ENCODE assay signal across 9 mouse cellular contexts in the genomic region with DNA sequence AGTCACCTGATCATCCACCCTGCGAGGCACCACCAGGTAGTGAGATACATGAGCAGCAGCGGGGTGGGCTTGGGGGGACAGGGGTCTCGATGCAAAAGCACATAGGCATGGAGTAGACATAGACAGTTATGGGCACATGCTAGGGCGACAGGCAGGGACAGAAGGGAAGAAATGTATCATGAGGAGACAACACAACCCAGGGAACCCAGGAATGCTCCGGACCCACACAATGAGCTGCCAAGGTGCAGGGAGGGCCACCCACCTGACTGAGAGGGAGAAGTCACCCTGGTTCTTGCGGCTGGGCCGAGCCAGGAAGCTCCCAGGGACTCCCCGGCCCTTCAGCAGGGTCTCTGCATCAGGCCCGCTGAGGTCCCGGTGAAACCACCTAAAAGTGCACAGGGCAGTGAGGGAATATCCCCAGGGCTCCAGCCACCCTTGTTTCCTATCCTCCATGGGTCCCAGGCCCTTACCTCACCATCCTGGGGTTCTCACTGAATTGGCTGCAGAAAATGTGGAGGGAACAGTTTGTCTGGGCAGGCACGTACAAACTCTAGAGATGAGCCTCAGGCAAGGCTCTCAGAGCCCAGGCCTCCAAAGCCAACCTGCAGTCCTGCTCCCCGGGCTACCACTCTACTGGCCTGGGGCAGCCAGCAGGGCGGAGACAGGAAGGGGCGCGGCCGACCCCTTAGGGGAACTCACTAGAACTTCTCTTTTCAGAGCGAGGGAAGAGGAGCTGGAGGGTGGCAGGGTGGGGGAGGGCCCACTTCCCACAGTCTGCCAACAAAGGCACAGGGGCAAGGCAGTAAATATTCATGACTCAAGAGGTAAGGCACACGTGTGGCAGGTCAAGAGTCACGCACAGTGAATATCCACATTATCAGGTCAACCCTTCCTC. TPM values are rescaled to one million over a fixed set of nuclear protein-coding genes. Genes with fewer than 3 reads are reported as not detected.
DNase-seq lines count a peak whose midpoint lies in the region; ATAC-seq and TF ChIP-seq lines count a peak whose summit lies in the region.
"Had no signal": no experiment of that assay in that cellular context is flagged by ENCODE, and none has a peak within 500 bp of the region (broad histone marks: within the 10 kb centered on the region; RNA-seq: fewer than 3 reads in every experiment).

No protein-coding gene starts in this region.

- H3K4me1 ChIP-seq in kidney, postnatal 0 days (replicated peaks; ENCODE audit: insufficient read depth, low read length) = 0 out of 2 replicates have a peak, but pooled peaks cover 3% of the 10 kb centered on the region
- H3K4me1 ChIP-seq in intestine, embryonic 16.5 days (ENCODE audit: control insufficient read depth, insufficient read depth, low read length) = peaks cover 11% of the 10 kb centered on the region

- DNase-seq in kidney, postnatal 0 days (ENCODE audit: low spot score) = peak; percentile 51
- no peak for DNase-seq in kidney, postnatal 25 days
- no peak for DNase-seq in right cerebral cortex, postnatal 36 days (ENCODE audit: low spot score in 2 of 2)
- no peak for DNase-seq in retina, postnatal 1 day
- DNase-seq in adrenal gland, adult 2 months = no peak

- ATAC-seq in kidney, postnatal 0 days (replicated peaks; ENCODE audit: low FRiP score, low read depth) = peak; percentile 44
- peak; percentile 80 for ATAC-seq in activated CD4-positive, CD25-positive, alpha-beta regulatory T cell, adult 4 months
- peak; percentile 31 for ATAC-seq in intestine, embryonic 16.5 days
- ATAC-seq in megakaryocyte progenitor cell, adult 5-6 weeks (replicated peaks; ENCODE audit: poor library complexity) = peak; percentile 81

- no peak overlapping the region for H3K9ac ChIP-seq in kidney, postnatal 0 days (ENCODE audit: low read depth, low read length)
- H3K9ac ChIP-seq in intestine, embryonic 16.5 days (ENCODE audit: low read depth, low read length) = peak overlapping the region; percentile 29

- no peaks in the 10 kb centered on the region for H3K36me3 ChIP-seq in kidney, postnatal 0 days (ENCODE audit: insufficient read depth, low read length)
- no peaks in the 10 kb centered on the region for H3K36me3 ChIP-seq in intestine, embryonic 16.5 days (ENCODE audit: control insufficient read depth, insufficient read depth, low read length)

- no peak overlapping the region for H3K4me2 ChIP-seq in kidney, postnatal 0 days (ENCODE audit: low read length)
- H3K4me2 ChIP-seq in intestine, embryonic 16.5 days (ENCODE audit: low read depth, low read length) = no peak overlapping the region

- 45% methylated on average over 19 of the region's 19 CpGs for WGBS in kidney, postnatal 0 days
- WGBS in intestine, embryonic 16.5 days = 56% methylated on average over 19 of the region's 19 CpGs

- H3K27me3 ChIP-seq in kidney, postnatal 0 days (ENCODE audit: insufficient read depth, low read length) = no peaks in the 10 kb centered on the region
- H3K27me3 ChIP-seq in intestine, embryonic 16.5 days (replicated peaks; ENCODE audit: control insufficient read depth, insufficient read depth, low read length) = no peaks in the 10 kb centered on the region

- TF ChIP-seq CTCF in kidney, postnatal 0 days (IDR thresholded peaks at IDR 0.05; ENCODE audit: low read depth) = no peak

- H3K4me3 ChIP-seq in kidney, postnatal 0 days (replicated peaks; ENCODE audit: low read depth, low read length) = no peak overlapping the region
- 0 out of 2 replicates have a peak overlapping the region, but pooled peaks have one; percentile 19 for H3K4me3 ChIP-seq in intestine, embryonic 16.5 days (ENCODE audit: low read length)

- H3K27ac ChIP-seq in kidney, postnatal 0 days = no peak overlapping the region
- H3K27ac ChIP-seq in intestine, embryonic 16.5 days (ENCODE audit: low read length) = no peak overlapping the region; the same call in 1 of the 2 replicates

- H3K9me3 ChIP-seq in kidney, postnatal 0 days (replicated peaks; ENCODE audit: low read length) = no peaks in the 10 kb centered on the region
- H3K9me3 ChIP-seq in intestine, embryonic 16.5 days (ENCODE audit: control insufficient read depth, low read length) = no peaks in the 10 kb centered on the region

RNA-seq across cellular contexts. Expression of a gene that starts 5.8 kb away (rescaled TPM):
- polyA plus RNA-seq in kidney, postnatal 0 days (2015; fragmentation: Nextera tagmentation; extraction: Ambion mirVana) = 13.0 and 13.6 TPM in 2 replicates
- polyA plus RNA-seq in activated CD4-positive, CD25-positive, alpha-beta regulatory T cell, adult 4 months (2017; shearing (Covaris generic)) = 100 to 1,000 TPM; 138 to 144 TPM
- 20.4 and 22.5 TPM in 2 replicates for polyA plus RNA-seq in intestine, embryonic 16.5 days (2015; fragmentation: Nextera tagmentation; extraction: Ambion mirVana)
- 115 and 121 TPM in 2 replicates for total RNA-seq in megakaryocyte progenitor cell, adult 5-6 weeks (2015)
- 398 and 466 TPM in 2 replicates for total RNA-seq in megakaryocyte progenitor cell, adult 5-6 weeks (2017)
- total RNA-seq in adrenal gland, adult 2 months (2021) = 10 to 100 TPM in 1 of 2 experiments, 1 to 10 TPM in 1; 6.5 to 11.2 TPM
- polyA plus RNA-seq in adrenal gland, adult 2 months (2012; rRNA removed) = 6.1 and 6.8 TPM in 2 replicates

RNA-seq across cellular contexts. Expression of a gene that starts 8.5 kb away (rescaled TPM):
- 549 and 600 TPM in 2 replicates for polyA plus RNA-seq in kidney, postnatal 0 days (2015; fragmentation: Nextera tagmentation; extraction: Ambion mirVana)
- polyA plus RNA-seq in activated CD4-positive, CD25-positive, alpha-beta regulatory T cell, adult 4 months (2017; shearing (Covaris generic)) = 100 to 1,000 TPM; 529 to 630 TPM
- 309 and 334 TPM in 2 replicates for polyA plus RNA-seq in intestine, embryonic 16.5 days (2015; fragmentation: Nextera tagmentation; extraction: Ambion mirVana)
- 171 and 179 TPM in 2 replicates for total RNA-seq in megakaryocyte progenitor cell, adult 5-6 weeks (2015)
- total RNA-seq in megakaryocyte progenitor cell, adult 5-6 weeks (2017) = 99.5 and 133 TPM in 2 replicates
- total RNA-seq in adrenal gland, adult 2 months (2021) = 100 to 1,000 TPM; 357 to 360 TPM
- 233 and 246 TPM in 2 replicates for polyA plus RNA-seq in adrenal gland, adult 2 months (2012; rRNA removed)

RNA-seq across cellular contexts. Expression of a gene that starts 20.6 kb away (rescaled TPM):
- polyA plus RNA-seq in kidney, postnatal 0 days (2015; fragmentation: Nextera tagmentation; extraction: Ambion mirVana) = 404 and 411 TPM in 2 replicates
- polyA plus RNA-seq in activated CD4-positive, CD25-positive, alpha-beta regulatory T cell, adult 4 months (2017; shearing (Covaris generic)) = 10 to 100 TPM; 72.2 to 87.3 TPM
- polyA plus RNA-seq in intestine, embryonic 16.5 days (2015; fragmentation: Nextera tagmentation; extraction: Ambion mirVana) = 471 and 489 TPM in 2 replicates
- 229 and 271 TPM in 2 replicates for total RNA-seq in megakaryocyte progenitor cell, adult 5-6 weeks (2015)
- total RNA-seq in megakaryocyte progenitor cell, adult 5-6 weeks (2017) = 335 and 374 TPM in 2 replicates
- total RNA-seq in adrenal gland, adult 2 months (2021) = 100 to 1,000 TPM; 286 to 294 TPM
- 128 and 181 TPM in 2 replicates for polyA plus RNA-seq in adrenal gland, adult 2 months (2012; rRNA removed)

RNA-seq across cellular contexts. Expression of a gene that starts 20.7 kb away (rescaled TPM):
- 166 and 183 TPM in 2 replicates for polyA plus RNA-seq in kidney, postnatal 0 days (2015; fragmentation: Nextera tagmentation; extraction: Ambion mirVana)
- polyA plus RNA-seq in activated CD4-positive, CD25-positive, alpha-beta regulatory T cell, adult 4 months (2017; shearing (Covaris generic)) = 100 to 1,000 TPM; 401 to 440 TPM
- 202 and 222 TPM in 2 replicates for polyA plus RNA-seq in intestine, embryonic 16.5 days (2015; fragmentation: Nextera tagmentation; extraction: Ambion mirVana)
- total RNA-seq in megakaryocyte progenitor cell, adult 5-6 weeks (2015) = 204 and 205 TPM in 2 replicates
- total RNA-seq in megakaryocyte progenitor cell, adult 5-6 weeks (2017) = 304 and 317 TPM in 2 replicates
- total RNA-seq in adrenal gland, adult 2 months (2021) = 10 to 100 TPM; 80.6 to 82.6 TPM
- 16.6 and 17.0 TPM in 2 replicates for polyA plus RNA-seq in adrenal gland, adult 2 months (2012; rRNA removed)

RNA-seq across cellular contexts. Expression of a gene that starts 23.1 kb away (rescaled TPM):
- not detected in 2 replicates for polyA plus RNA-seq in kidney, postnatal 0 days (2015; fragmentation: Nextera tagmentation; extraction: Ambion mirVana)
- polyA plus RNA-seq in activated CD4-positive, CD25-positive, alpha-beta regulatory T cell, adult 4 months (2017; shearing (Covaris generic)) = not detected
- not detected in 2 replicates for polyA plus RNA-seq in intestine, embryonic 16.5 days (2015; fragmentation: Nextera tagmentation; extraction: Ambion mirVana)
- total RNA-seq in megakaryocyte progenitor cell, adult 5-6 weeks (2015) = not detected in 2 replicates
- total RNA-seq in megakaryocyte progenitor cell, adult 5-6 weeks (2017) = not detected in 2 replicates
- not detected for total RNA-seq in adrenal gland, adult 2 months (2021)
- polyA plus RNA-seq in adrenal gland, adult 2 months (2012; rRNA removed) = not detected in 2 replicates
- polyA plus RNA-seq: embryonic facial prominence, embryonic 14.5 days had no signal

Comparison
In these comparisons a context has a peak if more than half of its experiments do, and no peak if none do; other contexts are left out.
1. ATAC-seq: peak in every context shown above with its lines; median percentile 81 in megakaryocyte progenitor cell, adult 5-6 weeks; 80 in activated CD4-positive, CD25-positive, alpha-beta regulatory T cell, adult 4 months; 44 in kidney, postnatal 0 days; 31 in intestine, embryonic 16.5 days.